Mouse (Mus musculus): Measurements from ENCODE around the gene Acot11.

DNA sequence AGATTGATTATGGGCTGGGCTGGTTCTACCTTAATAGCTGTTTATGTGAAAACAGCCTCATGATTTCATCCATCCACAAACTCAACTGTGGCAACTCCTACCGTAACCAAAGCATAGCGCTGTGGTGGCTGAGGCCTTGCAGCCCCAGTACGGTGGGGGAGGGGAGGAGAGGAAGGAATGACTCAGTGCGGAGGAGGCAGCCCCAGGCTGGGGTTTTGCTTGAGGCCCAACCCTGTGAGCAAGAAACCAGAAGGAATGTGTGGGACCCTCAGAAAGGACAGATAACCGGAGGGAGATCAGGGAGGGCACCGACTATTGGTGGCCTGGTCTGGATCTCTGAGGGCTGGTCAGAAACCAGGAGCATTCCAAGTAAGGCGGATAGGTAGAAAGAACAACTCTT is 17.0 kb downstream of the Acot11 start:
- TF ChIP-seq CTCF (IDR thresholded peaks at IDR 0.05; ENCODE audit: borderline replicate concordance, control insufficient read depth, extremely low read depth, insufficient read depth, low read length, poor library complexity) (no peak), POLR2A (IDR thresholded peaks at IDR 0.05; ENCODE audit: control insufficient read depth, extremely low read depth, insufficient read depth, low read length, poor library complexity) (no peak)
